Mouse (Mus musculus) CD8-positive naive resting alpha-beta T cell, adult 57 days (primary cell): ENCODE results near the gene Nfam1. TPM values are rescaled to one million over a fixed set of nuclear protein-coding genes. Genes with fewer than 3 reads are reported as not detected.

Experiments used
- total RNA-seq: library from RNA; stranded (reverse); gene quantifications from one replicate; pipeline ENCODE4 v1.2.4, GENCODE M21; 2023

Gene Nfam1
- total RNA-seq: 13.9 TPM

GRCm38 (mm10) chr15:83032981-83033541 lies at the start of gene Nfam1:
Gene Nfam1, minus strand, starts transcription at chr15:83033306.

DNA sequence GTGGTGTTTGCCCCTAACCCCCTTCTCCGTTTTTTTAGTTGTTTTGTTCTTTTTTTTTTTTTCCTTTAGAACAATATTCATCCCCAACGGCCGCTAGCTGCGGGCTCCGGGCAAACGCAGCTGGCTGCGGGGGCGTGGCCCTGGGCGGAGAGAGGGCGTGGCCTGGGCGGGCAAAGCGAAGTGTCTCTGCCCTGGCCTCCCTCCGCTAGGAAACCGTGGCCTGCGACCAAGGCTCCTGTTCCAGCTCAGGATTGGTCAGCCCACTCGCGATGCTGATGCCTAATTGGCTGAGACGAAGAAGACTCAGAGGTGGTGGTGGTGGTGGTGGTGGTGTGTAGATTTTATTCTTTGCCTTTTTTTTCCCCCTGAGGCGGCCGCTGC lies 45.4 kb downstream of the Nfam1 start, which contains the start of gene Tcf20:
Tcf20 (minus strand) TSS at position 141 of the 381 bp plus-strand sequence.

Other genes starting within 250 kb of the Nfam1 start
- 0.95 TPM for gene Cyp2d26, start 239.0 kb downstream of the Nfam1 start, total RNA-seq
- 199 TPM for gene Tcf20, start 45.4 kb downstream of the Nfam1 start, total RNA-seq
- 14.0 TPM for gene Serhl, start 56.2 kb upstream of the Nfam1 start, total RNA-seq
- gene Rrp7a, start 89.5 kb upstream of the Nfam1 start, total RNA-seq: 119 TPM
- 167 TPM for gene Poldip3, start 116.1 kb upstream of the Nfam1 start, total RNA-seq
- 42.0 TPM for gene Cyb5r3, start 139.3 kb upstream of the Nfam1 start, total RNA-seq
- not detected for gene A4galt, start 218.5 kb upstream of the Nfam1 start, total RNA-seq